Mouse (Mus musculus) heart, postnatal 0 days (tissue): ENCODE data around the gene Sdc4.

Experiments
- CTCF ChIP-seq: IDR thresholded peaks from 2 replicates; pipeline ENCODE4 v1.5.1; 2016; ENCODE audit warnings: antibody characterized with exemption, control low read depth, low read depth
- EP300 ChIP-seq: IDR thresholded peaks from 2 replicates; pipeline ENCODE4 v1.6.1; 2016; ENCODE audit warnings: antibody characterized with exemption, low read depth

DNA sequence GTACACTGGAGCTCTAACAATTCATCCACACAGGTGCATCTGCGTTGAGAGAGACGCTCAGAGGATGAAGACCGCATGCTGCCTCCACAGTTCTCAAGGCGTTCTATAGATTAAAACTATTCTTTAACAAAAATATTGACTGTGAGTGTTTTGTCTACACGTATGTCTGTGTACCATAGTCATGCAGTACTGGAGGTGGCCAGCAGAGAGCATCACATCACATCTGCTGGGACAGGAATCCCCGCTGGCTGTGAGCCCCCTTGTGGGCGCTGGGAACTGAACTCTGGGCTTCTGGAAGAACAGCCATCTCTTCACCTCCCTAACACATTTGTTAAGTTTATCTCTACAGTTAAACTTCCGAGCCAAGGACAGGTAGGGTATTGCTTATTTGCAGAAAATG lies 62.0 kb downstream of the Sdc4 start:
- TF ChIP-seq CTCF (no peak), EP300 (no peak)
